Mouse (Mus musculus) central nervous system, embryonic 11.5 days (tissue): ENCODE measurements around the gene Dusp16. TPM values are rescaled to one million over a fixed set of nuclear protein-coding genes. Genes with fewer than 3 reads are reported as not detected.

Source experiments
- polyA plus RNA-seq: library from polyadenylated mRNA; depleted of rRNA; stranded (reverse); fragments of >200 nt; gene quantifications from 2 replicates; pipeline ENCODE4 v1.2.3, GENCODE M21; 2012; rRNA removed

The Dusp16 gene
- polyA plus RNA-seq: 15.9 and 18.9 TPM in 2 replicates

DNA sequence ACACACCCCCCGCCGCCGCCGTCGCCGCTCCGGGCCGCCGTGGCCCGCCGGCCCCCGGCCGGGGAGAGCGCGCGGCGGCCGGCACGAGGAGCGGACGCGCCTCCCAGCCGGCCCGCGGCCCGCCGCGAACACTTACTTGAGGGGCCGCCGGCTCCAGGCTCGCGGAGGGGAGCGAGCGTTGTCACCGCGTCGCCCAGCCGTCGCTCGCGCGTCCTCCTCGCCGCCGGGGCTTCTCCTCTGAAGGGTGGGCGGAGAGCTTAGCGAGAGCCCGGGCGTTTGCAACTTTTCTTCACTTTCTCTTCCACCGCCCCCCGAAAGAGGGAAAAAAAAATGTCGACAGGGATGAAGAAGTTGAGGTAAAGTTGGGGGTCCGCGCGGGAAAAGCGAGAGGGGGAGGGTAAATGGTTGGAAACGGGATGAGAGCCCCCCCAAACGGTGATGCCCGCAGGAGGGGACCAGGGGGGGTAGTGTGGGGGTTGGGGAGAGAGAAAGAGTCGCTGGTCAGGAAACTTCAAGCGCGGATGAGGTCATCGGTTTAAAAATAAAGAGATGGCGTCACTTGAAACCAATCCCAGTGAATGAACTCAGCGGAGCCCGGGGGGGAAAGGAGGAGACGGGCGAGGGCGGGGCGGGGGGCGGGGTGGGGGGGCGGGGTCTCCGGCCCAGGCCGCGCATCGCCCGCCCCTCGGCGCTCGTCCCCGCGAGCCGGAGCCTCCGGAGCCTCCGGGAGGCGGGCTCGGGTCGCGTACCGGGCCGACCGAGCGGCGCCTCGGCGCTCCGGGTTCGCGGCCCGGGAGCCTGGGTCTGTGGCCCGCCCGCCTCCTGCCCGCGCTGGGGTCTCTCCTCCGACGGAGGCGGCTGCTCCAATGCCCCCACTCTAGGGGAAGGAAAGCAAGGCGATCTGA is at the start of gene Dusp16:
TSS of gene Dusp16 (minus strand) at position 485 of the 905 bp plus-strand sequence.

GRCm38 (mm10) chr6:134829786-134830700 is 37.6 kb upstream of the Dusp16 start, which contains the start of gene Crebl2:
TSS of gene Crebl2 (plus strand) at chr6:134830154.

Other genes with a start within 250 kb of the Dusp16 start
- 30.6 and 40.2 TPM in 2 replicates for gene Lrp6, start 225.7 kb downstream of the Dusp16 start, polyA plus RNA-seq
- gene Mansc1, start 160.1 kb downstream of the Dusp16 start, polyA plus RNA-seq: 0.55 and 1.0 TPM in 2 replicates
- 10.6 and 12.6 TPM in 2 replicates for gene Borcs5, start 153.1 kb downstream of the Dusp16 start, polyA plus RNA-seq
- 4.7 TPM in 2 replicates for gene Crebl2, start 37.5 kb upstream of the Dusp16 start, polyA plus RNA-seq
- 21.5 and 24.8 TPM in 2 replicates for gene Gpr19, start 106.0 kb upstream of the Dusp16 start, polyA plus RNA-seq
- gene Cdkn1b, start 127.8 kb upstream of the Dusp16 start, polyA plus RNA-seq: 33.8 and 41.9 TPM in 2 replicates
- 1.7 and 2.8 TPM in 2 replicates for gene Apold1, start 189.1 kb upstream of the Dusp16 start, polyA plus RNA-seq
- 102 and 152 TPM in 2 replicates for gene Ddx47, start 219.0 kb upstream of the Dusp16 start, polyA plus RNA-seq